Mouse (Mus musculus) layer of hippocampus, postnatal 10 days (tissue): ENCODE data around the gene Spata21. TPM values are rescaled to one million over a fixed set of nuclear protein-coding genes. Genes with fewer than 3 reads are reported as not detected.

Experiments used
- DNase-seq, 2 experiments: peaks; one replicate each; pipeline ENCODE4 v3.0.0; 2021; ENCODE audit warnings: low spot score in 2 of 2
- total RNA-seq, 2 experiments: library from RNA; stranded (reverse); gene quantifications; 2 replicates each; pipeline ENCODE4 v1.2.3; 2021

Gene Spata21
- total RNA-seq, 2 experiments from 2014 or later, result 0.27 to 0.53 TPM

GRCm38 (mm10) chr4:141149116-141149515 is 61.0 kb downstream of the Spata21 start:
- DNase-seq, result no peak

- DNase-seq, result no peak
Measured at GRCm38 (mm10) chr4:141157485-141157884, 69.4 kb downstream of the Spata21 start.

DNA sequence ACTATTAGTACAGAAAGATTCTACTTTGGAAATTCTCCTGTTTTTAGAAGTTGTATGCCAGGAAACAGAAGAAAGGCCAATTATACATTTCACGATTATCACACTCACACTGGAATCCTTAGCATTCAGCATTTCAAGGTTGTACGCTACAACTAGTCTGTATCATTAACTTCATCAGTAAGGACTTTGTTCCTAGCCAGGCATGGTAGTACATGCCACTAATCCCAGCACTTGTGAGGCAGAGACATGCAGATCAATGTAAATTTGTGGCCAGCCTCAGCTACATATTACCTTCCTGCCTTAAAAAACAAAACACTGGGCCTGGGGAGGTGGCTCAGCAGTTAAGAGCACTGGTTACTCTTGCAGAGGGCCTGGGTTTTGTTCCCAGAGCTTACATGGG is 70.5 kb downstream of the Spata21 start:
- DNase-seq, result no peak

DNA sequence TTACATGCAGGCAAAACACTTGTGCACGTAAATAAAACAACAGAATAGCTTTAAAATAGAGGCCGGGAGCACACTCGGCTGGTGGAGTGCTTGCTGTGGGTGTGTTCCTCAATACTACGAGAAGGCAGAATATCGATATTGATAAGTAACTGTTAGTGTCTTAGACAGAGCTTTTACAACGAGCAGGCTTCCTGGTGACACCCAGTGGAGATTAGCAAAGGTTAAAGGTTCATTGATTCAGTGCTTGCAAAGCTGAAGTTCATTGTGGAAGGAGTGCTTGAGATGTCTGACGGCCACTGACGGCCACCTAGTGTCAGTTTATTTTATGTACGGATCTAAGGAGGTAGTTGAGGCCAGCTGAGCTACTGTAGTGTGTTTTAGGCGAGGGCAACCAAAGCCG is 71.0 kb downstream of the Spata21 start:
- no peak for DNase-seq

GRCm38 (mm10) chr4:141159666-141160065 is 71.5 kb downstream of the Spata21 start:
- no peak for DNase-seq

GRCm38 (mm10) chr4:141160193-141160592 is 72.1 kb downstream of the Spata21 start:
- DNase-seq, result no peak

- no peak for DNase-seq
Measured at GRCm38 (mm10) chr4:141161699-141162208, 73.6 kb downstream of the Spata21 start.

Other genes starting within 250 kb of the Spata21 start
- not detected for gene Padi1, start 242.6 kb upstream of the Spata21 start, total RNA-seq
- 1 to 10 TPM; 8.0 to 9.6 TPM for gene Padi2, start 182.0 kb upstream of the Spata21 start, total RNA-seq
- gene Sdhb, start 127.1 kb upstream of the Spata21 start, total RNA-seq, result 100 to 1,000 TPM; 202 to 204 TPM
- 100 to 1,000 TPM; 233 to 238 TPM for gene Atp13a2, start 101.5 kb upstream of the Spata21 start, total RNA-seq
- 10 to 100 TPM; 20.9 TPM for gene Mfap2, start 77.9 kb upstream of the Spata21 start, total RNA-seq
- 10 to 100 TPM; 32.2 to 42.8 TPM for gene Crocc, start 27.8 kb upstream of the Spata21 start, total RNA-seq
- gene Necap2, start 10.0 kb upstream of the Spata21 start, total RNA-seq, result 10 to 100 TPM; 43.7 to 48.4 TPM
- gene Szrd1, start 51.4 kb downstream of the Spata21 start, total RNA-seq, result 10 to 100 TPM; 47.5 to 57.3 TPM
- 10 to 100 TPM; 28.6 to 33.0 TPM for gene Fbxo42, start 59.6 kb downstream of the Spata21 start, total RNA-seq
- gene Rsg1, start 125.6 kb downstream of the Spata21 start, total RNA-seq, result 1 to 10 TPM; 2.0 to 3.9 TPM
- gene Arhgef19, start 151.2 kb downstream of the Spata21 start, total RNA-seq, result 1 to 10 TPM; 5.8 to 6.7 TPM
- gene Epha2, start 212.9 kb downstream of the Spata21 start, total RNA-seq, result 1 to 10 TPM; 2.5 to 2.7 TPM